Mouse (Mus musculus) lung, adult 2 months (tissue): Measurements from ENCODE around the gene Ptk7. TPM values are rescaled to one million over a fixed set of nuclear protein-coding genes. Genes with fewer than 3 reads are reported as not detected.

Source experiments
- DNase-seq: peaks from one replicate; pipeline ENCODE4 v3.0.0; 2022
- H3K4me1 ChIP-seq: fragments of 200-500 bp; 2 replicates; pipeline ENCODE4 v1.6.1; 2011; ENCODE audit warnings: low read length; ENCODE audit not compliant: control insufficient read depth, insufficient read depth
- H3K4me3 ChIP-seq: fragments of 200-500 bp; replicated peaks from 2 replicates; pipeline ENCODE3; 2011; ENCODE audit warnings: low read depth, mild to moderate bottlenecking, control low read depth, low read length; ENCODE audit errors: extremely low read depth
- CTCF ChIP-seq: fragments of 200-500 bp; IDR thresholded peaks from 2 replicates; pipeline ENCODE4 v1.5.1; 2011; ENCODE audit warnings: mild to moderate bottlenecking, low read length, control low read depth; ENCODE audit not compliant: insufficient read depth
- POLR2A ChIP-seq: fragments of 200-500 bp; IDR thresholded peaks from 2 replicates; pipeline ENCODE4 v1.6.1; 2011; ENCODE audit warnings: low read depth, mild to moderate bottlenecking, control low read depth, low read length, borderline replicate concordance; ENCODE audit errors: extremely low read depth
- WGBS: fragments of 180-500 bp; shearing (Covaris S2); methylation state at CpG from one replicate; pipeline ENCODE4 v1.1.7; 2018; 5-methylcytosine and 5-hydroxymethylcytosine counted together
- polyA plus RNA-seq: library from polyadenylated mRNA; depleted of rRNA; stranded (reverse); fragments of >200 nt; gene quantifications from 2 replicates; pipeline ENCODE4 v1.2.3, GENCODE M21; 2012

The Ptk7 gene
- polyA plus RNA-seq, 1 experiment = 57.3 TPM

DNA sequence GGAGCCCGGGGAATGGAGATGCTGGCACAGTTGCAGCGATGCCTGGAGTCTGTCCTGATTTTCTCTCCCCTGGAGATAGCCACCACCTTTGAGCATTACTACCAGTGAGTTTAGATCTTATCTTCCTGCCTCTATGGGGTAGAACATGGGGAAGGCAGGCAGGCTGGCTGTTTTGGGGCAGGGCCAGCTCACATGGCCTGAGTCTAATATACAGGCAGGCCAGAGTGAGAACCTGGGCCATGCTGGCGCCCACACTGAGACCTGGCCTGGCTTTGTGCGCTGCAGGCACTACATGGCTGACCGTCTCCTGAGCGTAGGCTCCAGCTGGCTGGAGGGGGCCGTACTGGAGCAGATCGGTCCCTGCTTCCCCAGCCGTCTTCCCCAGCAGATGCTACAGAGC lies 32.0 kb upstream of the Ptk7 start:
- no peak for DNase-seq
- TF ChIP-seq POLR2A = no peak
- TF ChIP-seq CTCF = no peak
- WGBS = 92% methylated on average over 9 of the region's 9 CpGs
- no peak overlapping the region for H3K4me3 ChIP-seq
- H3K4me1 ChIP-seq = no peaks in the 10 kb centered on the region

DNA sequence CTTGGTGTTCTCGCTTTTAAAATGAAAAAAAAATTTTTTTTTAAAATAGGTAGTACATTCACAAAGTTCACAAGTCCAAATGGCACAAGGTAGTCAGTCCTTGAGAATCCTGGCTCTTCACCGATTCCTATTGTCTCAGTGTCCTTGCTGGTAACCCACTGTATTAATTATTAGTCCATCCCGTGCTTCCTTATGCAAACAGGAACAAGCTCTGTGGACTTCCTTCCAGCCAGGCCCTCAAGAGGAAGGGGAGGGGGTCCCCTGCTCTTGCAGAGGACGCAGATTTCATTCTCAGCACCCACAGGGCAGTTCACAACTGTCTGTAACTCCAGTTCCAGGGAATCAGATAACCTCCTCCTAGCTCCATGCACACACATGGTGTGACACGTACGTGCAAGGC lies 26.8 kb upstream of the Ptk7 start:
- no peak for TF ChIP-seq POLR2A
- Histone ChIP-seq H3K4me3 (no peak overlapping the region), H3K4me1 (peaks cover 10% of the 10 kb centered on the region)
- WGBS = 61% methylated on average over 6 of the region's 6 CpGs
- DNase-seq = no peak

DNA sequence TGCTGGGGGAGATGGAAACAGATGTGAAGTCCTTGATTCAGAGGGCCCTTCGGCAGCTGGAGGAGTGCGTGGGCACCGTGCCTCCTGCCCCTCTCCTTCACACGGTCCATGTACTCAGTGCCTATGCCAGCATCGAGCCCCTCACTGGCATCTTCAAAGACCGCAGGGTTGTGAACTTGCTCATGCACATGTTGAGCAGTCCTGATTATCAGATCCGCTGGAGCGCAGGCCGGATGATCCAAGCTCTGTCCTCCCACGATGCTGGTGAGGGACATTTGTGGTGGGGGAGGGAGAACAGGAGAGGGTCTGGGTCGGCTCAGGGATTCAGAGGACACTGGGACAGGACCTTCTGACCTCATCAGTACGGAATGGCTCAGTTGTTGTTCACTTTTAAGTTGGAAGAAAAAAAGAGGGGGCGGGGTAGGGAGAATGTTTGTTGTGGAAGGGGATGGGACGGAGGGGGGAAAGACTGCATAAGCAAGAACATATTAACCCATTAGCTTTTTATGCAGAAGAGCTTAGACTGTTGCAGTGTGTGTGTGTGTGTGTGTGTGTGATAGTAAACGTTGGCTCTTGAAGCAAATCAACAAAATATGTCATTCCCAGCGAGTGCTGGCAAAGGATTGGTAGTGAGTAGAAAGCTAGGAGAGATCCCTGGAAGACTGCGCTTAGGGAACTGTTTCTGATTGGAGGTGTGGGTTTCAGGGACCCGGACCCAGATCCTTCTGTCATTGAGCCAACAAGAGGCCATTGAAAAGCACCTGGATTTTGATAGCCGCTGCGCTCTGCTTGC lies 22.6 kb upstream of the Ptk7 start:
- no peak for DNase-seq
- 54% methylated on average over 20 of the region's 20 CpGs for WGBS
- TF ChIP-seq CTCF = no peak
- no peak for TF ChIP-seq POLR2A
- H3K4me1 ChIP-seq = peaks cover 16% of the 10 kb centered on the region
- no peak overlapping the region for H3K4me3 ChIP-seq

DNA sequence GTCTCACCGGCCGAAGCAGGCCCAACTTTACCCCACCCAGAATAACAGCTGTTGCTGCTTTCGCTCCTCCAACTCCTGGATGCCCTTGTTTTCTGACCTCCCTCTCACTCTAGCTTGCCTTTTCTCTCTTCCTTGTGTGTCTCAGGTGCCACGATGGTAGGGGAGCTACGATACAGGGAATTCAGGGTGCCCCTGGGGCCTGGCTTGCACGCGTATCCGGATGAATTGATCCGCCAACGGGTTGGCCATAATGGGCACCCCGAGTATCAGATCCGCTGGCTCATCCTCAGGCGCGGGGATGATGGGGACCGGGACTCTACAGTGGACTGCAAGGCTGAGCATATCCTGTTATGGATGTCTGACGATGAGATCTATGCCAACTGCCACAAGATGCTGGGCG lies 22.0 kb upstream of the Ptk7 start:
- DNase-seq = no peak
- 60% methylated on average over 17 of the region's 17 CpGs for WGBS
- Histone ChIP-seq H3K4me1 (peaks cover 19% of the 10 kb centered on the region), H3K4me3 (peak overlapping the region; percentile 83)
- TF ChIP-seq POLR2A (no peak), CTCF (no peak)

DNA sequence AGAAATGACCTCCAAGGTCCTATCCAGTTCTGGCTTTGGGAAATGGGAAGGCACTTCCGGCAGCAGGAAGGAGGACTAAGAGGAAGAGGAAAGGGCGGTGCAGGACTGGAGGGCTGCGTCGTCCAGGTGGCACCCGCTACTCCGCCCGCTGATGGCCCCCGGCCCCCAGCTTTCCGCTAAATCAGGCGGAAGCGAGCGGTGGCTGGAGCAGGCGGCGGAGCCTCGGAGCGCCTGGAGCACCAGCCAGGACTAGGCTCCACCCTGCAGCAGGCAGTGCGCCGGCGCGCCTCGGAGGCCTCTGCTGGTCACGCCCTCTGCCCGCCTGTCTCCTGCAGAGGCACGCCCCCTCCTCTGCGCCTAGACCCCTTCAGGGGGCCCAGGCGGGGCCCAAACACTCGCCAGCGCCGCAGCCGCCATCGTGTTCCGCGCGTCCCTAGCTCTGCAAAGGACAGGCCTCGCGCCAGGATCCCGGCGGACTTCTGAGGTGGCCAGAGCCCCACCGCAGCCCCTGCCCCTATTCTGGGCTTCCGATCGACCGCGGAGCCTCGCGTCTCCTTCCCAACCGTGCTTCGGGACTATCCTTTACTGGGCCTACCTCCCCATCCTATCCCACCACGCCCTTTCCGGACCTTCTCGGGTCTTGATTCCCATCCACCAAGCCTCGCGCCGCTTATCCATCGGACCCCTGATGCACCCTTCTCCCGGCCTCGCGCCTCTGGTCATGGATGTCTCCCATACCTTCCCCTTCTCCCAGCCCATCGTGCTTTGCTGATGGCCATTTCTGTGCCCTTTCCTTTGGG lies 21.1 kb upstream of the Ptk7 start, which contains the start of gene Cul7:
Gene Cul7, plus strand, starts transcription at position 106 of the 800 bp plus-strand sequence.
- WGBS = under 1% methylated on average over 58 of the region's 58 CpGs
- Histone ChIP-seq H3K4me3 (peak within 1 kb of the TSS; percentile 83), H3K4me1 (peaks cover 19% of the 10 kb centered on the region)
- TF ChIP-seq POLR2A = peak; percentile 69; the same call in 1 of the 2 replicates
- no peak for TF ChIP-seq CTCF
- DNase-seq = peak; percentile 84

DNA sequence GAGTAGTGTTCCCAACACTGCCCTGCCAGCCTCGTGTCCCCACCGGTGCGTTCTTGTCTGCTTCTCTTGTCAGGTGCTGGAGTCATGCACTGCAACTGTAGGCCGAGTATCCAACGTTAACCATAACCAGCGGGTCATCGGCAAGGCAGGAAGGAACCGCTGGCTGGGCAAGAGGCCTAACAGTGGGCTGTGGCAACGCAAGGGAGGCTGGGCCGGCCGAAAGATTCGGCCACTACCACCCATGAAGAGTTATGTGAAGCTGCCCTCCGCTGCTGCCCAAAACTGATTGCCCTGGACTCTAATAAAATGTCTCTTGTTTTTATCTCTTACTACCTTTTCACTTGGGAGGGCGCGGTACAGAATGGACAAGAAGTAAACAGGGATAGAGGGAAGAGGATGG lies 20.5 kb upstream of the Ptk7 start:
- TF ChIP-seq POLR2A (no peak), CTCF (no peak)
- no peak for DNase-seq
- Histone ChIP-seq H3K4me1 (peaks cover 19% of the 10 kb centered on the region), H3K4me3 (peak overlapping the region; percentile 83)
- WGBS = 15% methylated on average over 15 of the region's 15 CpGs

DNA sequence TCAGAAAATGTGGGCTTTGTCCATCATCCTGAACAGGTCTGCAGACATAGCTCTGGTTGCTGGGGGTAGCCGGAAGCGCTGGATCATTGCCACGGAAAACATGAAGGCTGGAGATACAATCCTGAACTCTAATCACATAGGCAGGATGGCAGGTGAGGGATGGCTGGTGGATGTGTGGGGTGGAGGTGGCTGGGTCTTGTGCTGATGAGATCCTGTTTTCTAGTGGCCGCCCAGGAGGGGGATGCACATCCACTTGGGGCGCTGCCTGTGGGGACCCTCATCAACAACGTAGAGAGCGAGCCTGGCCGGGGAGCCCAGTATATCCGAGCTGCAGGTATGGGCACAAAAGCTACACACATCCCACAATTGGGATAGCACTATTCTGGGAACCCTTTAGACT lies 19.1 kb upstream of the Ptk7 start:
- WGBS = 79% methylated on average over 9 of the region's 9 CpGs
- DNase-seq = no peak
- TF ChIP-seq POLR2A (no peak), CTCF (no peak)
- H3K4me3 ChIP-seq = no peak overlapping the region
- H3K4me1 ChIP-seq = peaks cover 24% of the 10 kb centered on the region

DNA sequence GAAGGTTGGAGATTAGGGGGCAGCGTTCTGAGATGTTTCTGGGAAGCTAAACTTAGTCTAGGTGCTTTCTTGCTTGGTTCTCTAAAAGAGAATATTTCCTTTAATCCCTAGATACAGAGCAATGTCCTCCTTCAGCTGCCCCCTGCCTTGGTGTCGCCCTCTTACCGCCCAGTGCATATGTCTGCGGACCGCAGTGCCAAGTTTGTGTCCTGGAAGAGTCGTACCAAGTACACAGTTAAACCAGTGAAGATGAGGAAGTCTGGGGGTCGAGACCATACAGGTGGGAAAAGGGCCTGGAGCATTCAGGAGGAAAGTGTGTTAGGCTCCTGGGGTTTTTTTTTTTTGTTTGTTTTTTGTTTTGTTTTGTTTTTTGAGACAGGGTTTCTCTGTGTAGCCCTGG lies 18.0 kb upstream of the Ptk7 start:
- 87% methylated on average over 7 of the region's 7 CpGs for whole genome bisulfite sequencing
- TF ChIP-seq CTCF (no peak), POLR2A (no peak)
- Histone ChIP-seq H3K4me3 (no peak overlapping the region), H3K4me1 (peaks cover 24% of the 10 kb centered on the region)
- no peak for DNase-seq

DNA sequence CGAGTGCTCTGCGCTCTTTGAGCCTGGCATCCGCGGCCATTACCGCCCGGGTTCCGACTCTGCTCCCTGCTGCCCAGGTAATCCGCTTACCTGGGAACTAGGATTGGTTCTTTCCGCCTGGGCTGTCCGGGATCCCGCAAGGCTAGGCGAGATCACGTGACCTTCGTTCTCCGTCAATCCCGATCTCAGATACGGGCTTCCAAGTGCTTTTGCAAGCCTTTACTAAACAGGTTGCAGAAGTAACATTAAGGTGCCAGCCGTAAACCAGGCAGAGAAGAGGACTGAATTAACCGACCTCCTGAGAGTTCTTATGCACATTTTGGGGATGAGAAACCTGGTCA lies 17.0 kb upstream of the Ptk7 start:
- TF ChIP-seq CTCF = no peak
- DNase-seq = no peak
- under 1% methylated on average over 19 of the region's 19 CpGs for WGBS
- peaks cover 17% of the 10 kb centered on the region for H3K4me1 ChIP-seq
- H3K4me3 ChIP-seq = peak overlapping the region; percentile 88
